Comparison of ENCODE assay signal across 11 mouse cellular contexts in the genomic region with DNA sequence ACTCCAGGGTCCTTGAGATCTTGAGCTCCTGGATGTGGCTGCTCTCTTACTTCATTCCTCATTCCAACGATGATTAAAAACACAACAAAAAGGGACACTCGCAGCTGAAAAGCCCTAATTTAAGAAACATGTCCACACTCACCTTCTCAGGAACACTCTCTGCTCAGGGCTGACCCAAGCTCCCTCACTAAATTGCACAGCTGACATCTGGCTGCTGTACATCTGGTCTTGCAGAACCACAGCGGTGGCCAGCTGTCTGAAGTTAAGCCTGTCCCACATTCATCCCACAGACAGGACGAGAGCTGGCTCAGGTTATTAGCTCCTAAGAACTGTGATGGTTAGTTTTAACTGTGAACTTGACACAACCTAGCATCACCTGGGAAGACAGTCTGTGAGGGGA. TPM values are rescaled to one million over a fixed set of nuclear protein-coding genes. Genes with fewer than 3 reads are reported as not detected.
"Had no signal": no experiment of that assay in that cellular context is flagged by ENCODE, and none has a peak within 500 bp of the region (broad histone marks: within the 10 kb centered on the region; RNA-seq: fewer than 3 reads in every experiment).

No protein-coding gene starts in this region.

- H3K9ac ChIP-seq: limb, embryonic 12.5 days; liver, embryonic 13.5 days; liver, postnatal 0 days; midbrain, embryonic 15.5 days; neural tube, embryonic 12.5 days had no signal

- H3K27ac ChIP-seq: left cerebral cortex, adult 2 months; limb, embryonic 12.5 days; liver, embryonic 13.5 days; macrophage; midbrain, embryonic 15.5 days; neural tube, embryonic 12.5 days had no signal

- H3K4me1 ChIP-seq: limb, embryonic 12.5 days; liver, embryonic 13.5 days; midbrain, embryonic 15.5 days; neural tube, embryonic 12.5 days had no signal

- H3K4me3 ChIP-seq: left cerebral cortex, adult 2 months; limb, embryonic 12.5 days; liver, embryonic 13.5 days; megakaryocyte, embryonic 14.5 days; midbrain, embryonic 15.5 days; neural tube, embryonic 12.5 days had no signal

- H3K4me2 ChIP-seq: limb, embryonic 12.5 days; liver, embryonic 13.5 days; midbrain, embryonic 11.5 days; midbrain, embryonic 15.5 days; neural tube, embryonic 12.5 days had no signal

- ATAC-seq: liver, postnatal 0 days had no signal

- H3K9me3 ChIP-seq: liver, embryonic 13.5 days; midbrain, embryonic 15.5 days; neural tube, embryonic 12.5 days had no signal

- H3K27me3 ChIP-seq: limb, embryonic 12.5 days; liver, embryonic 13.5 days; megakaryocyte, embryonic 14.5 days; midbrain, embryonic 15.5 days; neural tube, embryonic 12.5 days had no signal

RNA-seq across cellular contexts. Expression of a gene that starts 26.3 kb away (rescaled TPM):
- total RNA-seq: monocyte, adult 5-6 weeks; neutrophil, adult 5-6 weeks had no signal
- polyA plus RNA-seq: macrophage had no signal
